Mouse (Mus musculus) spleen, postnatal 4 days (tissue): ENCODE data around the gene Atp13a2.

Source experiments
- DNase-seq, 2 experiments: peaks; one replicate each; pipeline ENCODE4 v3.0.0; 2022; ENCODE audit warnings: low spot score in 2 of 2

Atp13a2 gene

DNA sequence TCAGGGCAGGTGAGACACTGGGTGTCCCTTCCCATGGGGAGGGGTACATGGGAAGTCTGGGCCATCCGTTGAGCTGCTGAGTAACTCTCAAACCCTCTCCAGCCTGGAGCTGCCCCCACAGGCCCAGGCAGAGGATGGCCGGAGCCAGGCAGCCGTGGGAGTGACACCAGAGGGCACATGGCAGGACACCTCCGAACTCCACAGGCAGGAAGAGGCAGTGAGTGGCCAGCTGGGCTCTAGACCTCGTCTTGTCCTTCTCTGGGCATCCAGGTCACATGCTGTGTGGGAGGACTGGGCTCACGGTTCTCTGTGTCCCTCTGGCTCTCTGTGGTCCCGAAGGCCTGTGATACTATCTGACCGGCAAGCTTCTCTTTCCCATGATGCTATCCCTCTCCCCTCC is 7.2 kb downstream of the Atp13a2 start:
- DNase-seq = no peak

GRCm38 (mm10) chr4:140995811-140996210 is 9.1 kb downstream of the Atp13a2 start:
- no peak for DNase-seq

DNA sequence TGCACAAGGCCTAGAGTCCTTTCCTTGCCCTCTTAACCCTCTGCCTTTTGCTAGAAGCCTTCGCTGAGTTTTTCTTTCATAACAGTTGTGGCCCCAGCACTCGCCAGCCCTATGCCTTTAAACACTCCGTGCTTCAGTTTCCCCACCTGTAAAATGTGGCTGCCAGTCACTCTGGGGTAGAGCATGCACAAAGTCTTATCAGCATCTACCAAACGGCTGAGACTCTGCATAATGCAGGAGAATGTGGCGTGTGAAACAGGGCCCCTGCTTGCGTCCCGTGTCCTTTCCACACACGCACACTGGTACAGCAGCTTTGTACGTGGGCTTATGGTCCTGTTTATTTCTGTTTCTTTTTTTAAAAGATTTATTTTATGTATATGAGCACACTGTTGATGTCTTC is 10.1 kb downstream of the Atp13a2 start:
- no peak for DNase-seq

DNA sequence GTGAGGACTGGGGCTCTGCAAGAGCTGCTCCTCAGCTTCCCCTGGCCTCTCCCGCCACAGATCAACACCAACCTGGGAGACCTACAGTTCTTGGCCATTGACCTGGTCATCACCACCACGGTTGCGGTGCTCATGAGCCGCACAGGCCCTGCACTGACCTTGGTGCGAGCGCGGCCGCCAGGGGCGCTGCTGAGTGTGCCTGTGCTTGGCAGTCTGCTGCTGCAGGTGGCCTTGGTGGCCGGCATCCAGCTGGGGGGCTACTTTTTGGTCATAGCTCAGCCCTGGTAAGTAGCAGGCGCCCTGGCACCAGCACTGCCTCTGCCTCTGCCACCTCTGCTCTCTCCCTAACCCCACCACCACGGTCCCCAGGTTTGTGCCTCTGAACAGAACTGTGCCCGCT is 19.3 kb downstream of the Atp13a2 start:
- DNase-seq = no peak

GRCm38 (mm10) chr4:141008028-141008427 is 21.4 kb downstream of the Atp13a2 start:
- DNase-seq = peak in 1 of 2 experiments; percentile 32

DNA sequence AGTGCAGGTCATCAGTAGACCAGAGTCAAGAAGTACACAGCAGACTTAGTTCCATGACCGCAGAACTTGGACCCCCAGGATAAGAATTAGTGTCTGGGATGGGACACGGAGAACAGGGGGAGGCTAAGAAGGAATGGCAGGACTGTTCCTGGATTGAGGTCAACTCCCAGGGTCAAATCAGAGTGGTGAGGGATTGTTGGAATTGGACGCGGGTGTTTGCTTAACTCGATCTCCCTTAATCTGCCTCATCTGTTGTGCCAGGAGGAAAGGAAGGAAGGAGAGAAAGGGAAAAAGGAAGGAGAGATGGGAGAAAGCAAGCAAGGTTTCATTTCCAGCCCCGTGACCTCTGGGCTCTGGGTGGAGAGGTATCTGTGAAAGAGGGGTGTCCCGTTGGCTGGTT is 23.4 kb downstream of the Atp13a2 start, which contains the start of gene Mfap2:
Gene Mfap2 (plus strand): TSS at position 301 of the 400 bp plus-strand sequence.
- DNase-seq = no peak

- DNase-seq = no peak
Measured at GRCm38 (mm10) chr4:141010526-141010925, 23.9 kb downstream of the Atp13a2 start.

DNA sequence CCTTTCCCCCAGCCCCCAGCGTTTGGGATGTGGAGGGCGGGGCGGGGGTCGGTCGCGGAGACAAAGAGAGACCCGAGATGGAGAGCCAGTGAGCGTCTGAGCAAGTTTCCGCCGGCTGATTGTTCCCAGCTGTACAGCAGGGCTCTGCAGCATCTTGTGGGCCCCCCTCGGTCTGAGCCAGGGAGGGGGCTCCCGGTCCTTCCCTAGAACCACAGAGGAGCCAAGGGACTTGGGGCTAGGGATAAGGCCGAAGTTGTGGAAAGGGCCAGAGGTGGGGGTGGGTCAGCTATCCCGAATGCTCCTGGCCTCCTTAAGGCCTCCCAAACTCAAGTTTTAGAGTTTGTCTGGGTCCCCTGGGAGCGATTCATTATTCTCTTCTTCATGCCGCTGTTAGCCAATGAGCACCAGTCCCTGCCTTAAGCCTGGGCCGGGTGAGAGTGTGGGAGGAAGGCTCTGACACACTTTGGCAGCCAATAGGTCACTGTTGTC is 24.3 kb downstream of the Atp13a2 start:
- DNase-seq = no peak

DNA sequence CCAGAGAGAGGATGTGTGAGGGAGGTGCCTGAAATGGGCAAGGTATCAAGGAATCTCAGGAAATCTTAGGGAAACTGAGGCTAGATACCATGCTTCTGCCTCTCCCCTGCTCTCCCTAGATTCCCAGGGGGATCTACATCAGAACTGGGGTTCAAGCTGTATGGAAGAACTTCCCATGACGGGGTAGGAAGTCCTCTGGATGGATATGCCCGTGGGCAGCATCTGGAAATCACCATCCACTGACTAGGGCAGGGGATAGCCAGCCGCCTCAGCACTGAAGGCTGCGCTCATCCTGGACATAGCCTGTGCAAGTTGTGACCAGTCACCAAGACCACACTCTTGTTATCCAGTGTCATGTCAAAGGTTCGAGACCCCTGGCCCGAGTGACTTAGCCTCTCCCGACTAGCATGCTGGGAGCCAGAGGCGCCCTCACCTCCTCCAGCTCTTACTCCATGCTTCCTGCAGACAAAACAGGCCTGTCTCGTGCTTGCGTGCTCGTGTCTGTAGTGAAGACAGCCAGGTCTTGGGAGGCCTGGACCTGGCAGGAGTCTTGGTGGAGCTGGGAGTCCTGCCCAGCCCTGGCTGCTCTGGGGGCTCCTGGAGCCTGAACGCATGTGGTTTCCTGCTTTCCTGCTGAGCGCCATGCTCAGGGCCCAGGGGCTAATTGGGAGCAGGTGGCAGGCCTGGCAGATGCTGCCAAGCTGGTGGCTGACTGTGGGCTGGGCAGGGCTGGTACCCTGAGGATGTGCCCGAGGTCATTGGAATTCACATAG is 25.1 kb downstream of the Atp13a2 start:
- no peak for DNase-seq

DNA sequence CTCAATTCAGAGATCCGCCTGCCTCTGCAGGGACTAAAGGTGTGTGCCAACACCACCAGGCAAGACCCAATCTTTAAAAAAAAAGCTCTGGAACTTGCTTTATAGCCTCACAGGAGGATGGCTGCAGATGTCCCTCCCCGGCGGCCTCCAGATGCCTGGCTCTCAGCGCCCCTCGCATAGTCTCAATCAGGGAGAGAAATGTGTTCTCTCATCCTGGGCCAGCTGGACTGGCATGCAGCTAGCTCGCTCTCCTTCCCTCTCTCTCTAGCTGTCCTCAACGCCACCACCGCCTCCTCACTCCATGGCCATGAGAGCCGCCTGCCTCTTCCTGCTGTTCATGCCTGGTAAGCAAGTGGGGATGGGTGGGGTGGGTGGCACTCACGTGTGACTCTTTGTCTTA is 25.9 kb downstream of the Atp13a2 start:
- no peak for DNase-seq

DNA sequence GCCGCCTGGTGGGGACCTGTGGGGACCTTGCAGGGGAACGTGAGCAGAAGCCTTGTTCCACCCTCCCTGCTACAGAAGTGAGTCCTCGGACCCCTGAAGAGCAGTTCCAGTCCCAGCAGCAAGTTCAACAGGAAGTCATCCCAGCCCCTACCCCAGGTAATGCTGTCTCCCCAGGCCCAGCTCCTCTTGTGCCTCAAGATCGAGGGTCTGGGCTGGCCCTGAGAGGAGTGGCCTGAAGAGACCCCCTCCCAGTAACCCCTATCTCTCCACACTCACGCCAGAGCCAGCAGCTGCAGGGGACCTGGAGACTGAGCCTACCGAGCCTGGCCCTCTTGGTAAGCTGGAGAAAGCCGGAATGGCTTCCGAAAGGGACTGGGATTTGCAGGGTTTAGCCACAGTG is 27.4 kb downstream of the Atp13a2 start:
- no peak for DNase-seq

DNA sequence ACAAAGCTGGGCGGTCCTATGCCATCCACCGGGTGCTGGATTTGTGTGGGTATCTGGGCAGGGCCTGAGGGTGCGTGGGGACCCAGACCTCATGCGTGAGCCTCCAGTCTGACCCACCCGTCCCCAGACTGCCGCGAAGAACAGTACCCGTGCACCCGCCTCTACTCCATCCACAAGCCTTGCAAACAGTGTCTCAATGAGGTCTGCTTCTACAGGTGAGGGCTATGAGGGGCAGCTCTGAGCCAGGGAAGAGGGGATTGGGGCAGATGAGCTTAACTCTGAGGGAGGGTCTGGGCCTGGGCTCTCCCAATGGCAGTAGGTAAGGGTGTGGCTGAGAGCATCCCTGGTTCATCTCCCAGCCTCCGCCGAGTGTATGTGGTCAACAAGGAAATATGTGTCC is 28.2 kb downstream of the Atp13a2 start:
- no peak for DNase-seq

- DNase-seq = no peak
Measured at GRCm38 (mm10) chr4:141015356-141015755, 28.7 kb downstream of the Atp13a2 start.

- no peak for DNase-seq
Measured at GRCm38 (mm10) chr4:141016311-141016710, 29.6 kb downstream of the Atp13a2 start.

DNA sequence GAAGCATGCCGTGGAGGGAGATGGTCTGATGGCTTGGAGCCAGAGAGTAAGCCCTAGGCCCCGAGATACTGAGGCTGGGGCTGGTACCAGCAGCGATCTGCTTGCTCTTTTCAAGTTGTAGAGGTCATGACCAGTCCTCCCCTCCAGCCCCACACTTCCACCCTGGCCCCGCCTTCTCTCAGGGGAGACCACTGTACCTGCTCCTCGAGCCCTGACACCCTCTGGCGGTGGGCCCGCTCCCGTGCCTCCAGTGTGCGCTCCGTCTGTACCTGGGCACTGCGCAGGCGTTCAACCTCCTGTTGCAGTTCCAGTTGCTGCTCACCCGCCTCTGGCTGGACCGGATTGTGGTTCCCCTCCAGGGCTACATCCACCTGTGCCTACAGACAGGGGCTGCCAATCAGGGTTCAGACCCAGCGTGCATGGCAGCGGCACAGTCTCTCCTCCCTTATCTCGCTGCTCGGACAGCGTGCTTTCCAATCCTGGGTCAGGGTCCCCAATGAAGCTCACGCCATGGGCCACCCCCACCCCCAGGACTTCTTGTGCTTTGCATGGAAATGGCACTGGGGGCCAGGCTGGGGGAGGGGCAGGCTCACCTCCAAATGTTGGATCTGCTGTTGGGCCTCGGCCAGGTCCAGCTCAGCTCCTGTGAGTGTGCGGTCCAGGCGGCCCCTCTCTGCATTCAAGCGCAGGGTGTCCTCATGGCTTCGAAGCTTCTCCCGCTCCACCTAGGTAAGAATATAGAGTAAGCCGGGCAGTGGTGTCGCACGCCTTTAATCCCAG is 31.2 kb downstream of the Atp13a2 start:
- DNase-seq = no peak

GRCm38 (mm10) chr4:141020220-141020619 is 33.5 kb downstream of the Atp13a2 start:
- DNase-seq = no peak

DNA sequence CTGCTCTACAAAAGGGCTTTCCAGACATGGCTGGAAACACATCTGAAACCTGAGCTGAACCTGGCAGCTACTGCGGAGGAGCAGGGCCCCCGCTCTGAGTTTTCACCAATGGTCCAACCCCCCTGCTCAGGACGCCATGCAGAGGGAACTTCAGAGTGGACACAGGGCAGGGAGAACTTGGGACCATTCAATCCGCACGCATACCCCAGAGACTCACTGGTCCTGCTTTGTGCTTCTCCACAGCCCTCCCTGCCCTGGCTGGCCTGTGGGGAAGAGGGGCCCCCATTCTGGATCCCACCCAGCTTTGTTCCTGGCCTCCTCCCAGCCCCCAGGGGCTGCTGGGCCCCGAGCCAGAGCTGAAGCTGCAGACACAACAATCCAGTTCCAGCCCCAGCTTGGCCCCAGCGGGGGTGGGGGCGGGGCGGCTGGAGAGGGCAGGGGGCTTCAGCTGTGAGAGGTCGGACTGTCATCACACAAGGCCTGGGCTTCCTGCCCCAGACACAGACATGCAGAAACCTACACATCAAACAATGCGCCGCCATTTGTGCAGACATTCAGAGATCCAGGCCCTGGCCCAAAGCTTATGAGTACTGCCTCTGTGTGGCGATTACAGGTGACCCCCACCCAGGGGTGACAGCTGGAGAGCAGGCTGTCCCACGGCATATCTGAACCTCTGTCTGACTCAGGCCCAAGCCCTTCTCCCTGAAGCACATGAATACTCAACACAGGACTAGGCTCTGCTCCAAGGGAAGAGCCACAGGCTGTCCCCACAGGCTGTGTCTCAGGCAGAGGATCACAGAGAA is 34.3 kb downstream of the Atp13a2 start:
- DNase-seq = no peak

GRCm38 (mm10) chr4:141021614-141021929 is 34.9 kb downstream of the Atp13a2 start:
- no peak for DNase-seq

- DNase-seq = no peak
Measured at GRCm38 (mm10) chr4:141024052-141024451, 37.4 kb downstream of the Atp13a2 start.

GRCm38 (mm10) chr4:141024992-141025391 is 38.3 kb downstream of the Atp13a2 start:
- no peak for DNase-seq

- no peak for DNase-seq
Measured at GRCm38 (mm10) chr4:141030541-141031206, 44.0 kb downstream of the Atp13a2 start.

DNA sequence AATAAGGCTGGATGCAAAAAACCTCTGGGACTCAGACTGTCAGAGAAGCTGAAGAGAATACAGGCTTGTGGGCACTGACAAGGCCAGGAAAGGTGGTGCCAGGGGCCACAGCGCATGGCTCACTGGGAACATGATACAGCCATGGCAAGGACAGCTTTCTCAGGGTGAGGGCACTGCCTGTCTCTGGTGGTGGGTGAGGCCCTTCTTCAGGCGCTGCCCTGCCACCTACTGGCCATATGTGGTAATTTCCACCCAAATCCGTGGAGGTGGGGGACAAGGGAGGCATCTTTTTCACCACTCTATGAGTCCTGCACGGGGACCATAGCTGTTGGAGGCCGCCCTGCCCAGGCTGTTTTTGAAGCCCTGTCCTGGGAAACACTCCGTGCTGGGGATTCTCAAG is 45.1 kb downstream of the Atp13a2 start:
- peak; percentile 80 to 92 for DNase-seq
